Mouse (Mus musculus): Measurements from ENCODE around the gene Ube2k.

The Ube2k gene

DNA sequence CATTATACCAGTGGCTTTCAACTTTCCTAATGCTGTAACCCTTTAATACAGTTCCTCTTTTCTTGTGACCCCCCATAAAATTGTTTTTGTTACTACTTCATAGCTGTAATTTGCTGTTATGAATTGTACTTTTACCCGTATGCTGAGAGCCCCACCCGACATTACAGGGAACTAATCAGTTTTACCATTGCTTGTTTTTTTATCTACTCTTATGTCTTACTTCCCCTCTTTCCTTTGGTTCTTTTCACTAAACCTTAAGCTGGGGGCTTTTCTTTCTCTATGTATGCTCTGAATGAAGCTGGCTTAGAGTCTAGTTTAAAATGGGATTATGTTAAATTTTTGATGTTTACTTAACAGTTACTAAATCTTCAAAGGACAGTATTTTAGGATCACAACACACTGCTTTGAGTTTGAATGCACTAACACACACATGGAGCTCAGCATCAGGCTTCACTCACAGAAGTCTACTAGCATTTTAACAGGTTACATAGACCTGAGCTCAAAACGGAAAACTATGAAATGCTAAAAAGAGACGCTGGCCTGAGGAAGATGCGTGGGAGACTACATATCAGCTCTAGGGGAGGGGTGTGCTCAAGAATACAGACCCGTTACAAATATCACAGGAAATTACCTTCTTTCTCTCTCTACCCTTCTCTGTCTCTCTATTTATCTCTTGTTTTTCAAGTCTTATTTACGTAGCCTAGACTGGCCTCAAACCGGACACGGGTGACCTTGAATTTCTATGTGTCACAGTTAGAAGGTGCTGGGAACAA lies 76.3 kb downstream of the Ube2k start:
- DNase-seq (ENCODE audit: extremely low read depth, insufficient read length, low spot score), result no peak

GRCm38 (mm10) chr5:65624340-65624739 lies 87.3 kb downstream of the Ube2k start:
- DNase-seq (ENCODE audit: extremely low read depth, insufficient read length, low spot score), result no peak

GRCm38 (mm10) chr5:65638896-65639295 lies 101.9 kb downstream of the Ube2k start:
- DNase-seq (ENCODE audit: extremely low read depth, insufficient read length, low spot score), result peak; percentile 14

Data from 3134 (cell line).